Mouse (Mus musculus): ENCODE measurements at regions not wholly inside any gene's neighbourhood (a gene's known extent, or its start where the extent isn't known, plus 50 kb on each side); places are given as distances from the start of the nearest gene placed in this dataset.

GRCm38 (mm10) chr3:105130228-105130627 lies 63.6 kb downstream of the 4930564D02Rik start:
- DNase-seq, result no peak

GRCm38 (mm10) chr3:105131053-105131452 lies 64.4 kb downstream of the 4930564D02Rik start:
- no peak for DNase-seq

GRCm38 (mm10) chr3:105133011-105133410 lies 66.4 kb downstream of the 4930564D02Rik start:
- DNase-seq, result peak; percentile 33 to 60

- no peak for DNase-seq
Measured at GRCm38 (mm10) chr3:105141170-105141971, 74.7 kb downstream of the 4930564D02Rik start.

GRCm38 (mm10) chr3:105142631-105143030 lies 76.0 kb downstream of the 4930564D02Rik start:
- DNase-seq, result no peak

- DNase-seq, result peak in 1 of 2 experiments; percentile 10
Measured at GRCm38 (mm10) chr3:105151475-105152157, 85.0 kb downstream of the 4930564D02Rik start.

- no peak for DNase-seq
Measured at GRCm38 (mm10) chr3:105152158-105152541, 85.5 kb downstream of the 4930564D02Rik start.

- DNase-seq, result no peak
Measured at GRCm38 (mm10) chr3:105158376-105158775, 91.7 kb downstream of the 4930564D02Rik start.

GRCm38 (mm10) chr3:105165355-105165754 lies 98.7 kb downstream of the 4930564D02Rik start:
- peak; percentile 22 to 23 for DNase-seq

GRCm38 (mm10) chr3:105169117-105169516 lies 102.5 kb downstream of the 4930564D02Rik start:
- no peak for DNase-seq

GRCm38 (mm10) chr3:105171527-105171926 lies 104.9 kb downstream of the 4930564D02Rik start:
- no peak for DNase-seq

GRCm38 (mm10) chr3:105172054-105172453 lies 105.4 kb downstream of the 4930564D02Rik start:
- no peak for DNase-seq

- DNase-seq, result no peak
Measured at GRCm38 (mm10) chr3:105191303-105191702, 124.7 kb downstream of the 4930564D02Rik start.

- DNase-seq, result no peak
Measured at GRCm38 (mm10) chr3:105191830-105192229, 125.2 kb downstream of the 4930564D02Rik start.

- DNase-seq, result no peak
Measured at GRCm38 (mm10) chr3:105200735-105201134, 134.1 kb downstream of the 4930564D02Rik start.

- no peak for DNase-seq
Measured at GRCm38 (mm10) chr3:105209164-105209563, 142.5 kb downstream of the 4930564D02Rik start.

GRCm38 (mm10) chr3:105211023-105211422 lies 144.4 kb downstream of the 4930564D02Rik start:
- no peak for DNase-seq

- DNase-seq, result no peak
Measured at GRCm38 (mm10) chr3:105211726-105212125, 145.1 kb downstream of the 4930564D02Rik start.

GRCm38 (mm10) chr3:105214867-105215266 lies 148.2 kb downstream of the 4930564D02Rik start:
- DNase-seq, result no peak

- no peak for DNase-seq
Measured at GRCm38 (mm10) chr3:105215729-105216128, 149.1 kb downstream of the 4930564D02Rik start.

- DNase-seq, result no peak
Measured at GRCm38 (mm10) chr3:105219630-105220029, 153.0 kb downstream of the 4930564D02Rik start.

GRCm38 (mm10) chr3:105220641-105221040 lies 154.0 kb downstream of the 4930564D02Rik start:
- DNase-seq, result no peak

- DNase-seq, result no peak
Measured at GRCm38 (mm10) chr3:105222925-105223324, 156.3 kb downstream of the 4930564D02Rik start.

- no peak for DNase-seq
Measured at GRCm38 (mm10) chr3:105223671-105224070, 157.0 kb downstream of the 4930564D02Rik start.

All from thymus, adult 18-20 months (tissue).